Mouse (Mus musculus): ENCODE results near the gene Rgp1.
A peak's percentile ranks its signal among the peaks of the same experiment; 100 is the strongest.
"Not testable (repeated sequence)": the region's sequence is repeated elsewhere in the genome, so short reads cannot be mapped to it uniquely, and the experiment has no call there.

The Rgp1 gene

GRCm38 (mm10) chr4:43578376-43579204, at the start of gene Rgp1, which contains the start of gene Gba2:
TSS of gene Rgp1 (plus strand) at chr4:43578715.
TSS of gene Gba2 (minus strand) at chr4:43578873.
- DNase-seq (ENCODE audit: low spot score): peak; percentile 81

DNA sequence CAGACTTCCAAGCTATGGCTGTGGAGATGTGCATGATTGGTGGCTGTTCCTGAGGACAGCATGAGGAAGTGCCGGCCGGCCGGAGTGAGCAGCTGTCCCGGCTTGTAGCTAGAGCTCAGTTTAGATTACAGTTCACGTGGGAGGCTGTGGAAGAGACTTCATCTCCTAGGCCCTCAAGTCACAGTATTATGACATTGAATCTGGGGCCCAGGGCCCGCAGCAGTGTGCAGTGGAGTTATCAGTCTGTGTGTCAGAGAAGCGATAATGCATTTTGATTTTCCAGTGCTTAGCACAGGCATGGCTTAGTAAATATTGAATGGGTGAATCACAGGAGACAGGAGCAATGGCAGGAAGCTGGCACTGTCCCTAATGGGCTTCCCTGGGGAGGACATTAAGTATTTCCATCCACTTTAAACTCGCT, 48.4 kb upstream of the Rgp1 start:
- peak; percentile 31 for DNase-seq (ENCODE audit: low spot score)

DNA sequence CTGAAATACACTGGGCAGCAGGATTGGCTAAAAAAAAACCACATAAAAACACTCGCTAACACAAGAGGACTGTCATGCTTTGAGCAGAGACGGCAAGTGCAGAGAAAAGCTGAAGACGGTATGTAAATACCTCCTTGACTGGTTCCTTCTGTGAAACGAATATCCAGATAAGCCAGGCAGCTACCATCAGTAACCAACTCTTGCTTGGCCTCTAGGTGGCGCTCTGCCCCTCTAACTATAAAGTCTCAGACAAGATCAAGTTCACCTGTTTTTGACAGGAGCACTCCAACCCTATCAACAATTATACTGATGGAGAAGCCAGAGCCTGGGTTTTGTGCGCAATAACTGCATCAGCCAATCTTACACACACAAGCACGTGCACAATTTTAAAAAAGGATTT, 47.9 kb upstream of the Rgp1 start:
- DNase-seq (ENCODE audit: low spot score): peak; percentile 79

- DNase-seq (ENCODE audit: low spot score): no peak
These were observed 45.2 kb upstream of the Rgp1 start for GRCm38 (mm10) chr4:43533270-43533669.

- DNase-seq (ENCODE audit: low spot score): no peak
These were observed 42.9 kb upstream of the Rgp1 start for GRCm38 (mm10) chr4:43535628-43536027.

- no peak for DNase-seq (ENCODE audit: low spot score)
These were observed 42.5 kb upstream of the Rgp1 start for GRCm38 (mm10) chr4:43536031-43536430.

DNA sequence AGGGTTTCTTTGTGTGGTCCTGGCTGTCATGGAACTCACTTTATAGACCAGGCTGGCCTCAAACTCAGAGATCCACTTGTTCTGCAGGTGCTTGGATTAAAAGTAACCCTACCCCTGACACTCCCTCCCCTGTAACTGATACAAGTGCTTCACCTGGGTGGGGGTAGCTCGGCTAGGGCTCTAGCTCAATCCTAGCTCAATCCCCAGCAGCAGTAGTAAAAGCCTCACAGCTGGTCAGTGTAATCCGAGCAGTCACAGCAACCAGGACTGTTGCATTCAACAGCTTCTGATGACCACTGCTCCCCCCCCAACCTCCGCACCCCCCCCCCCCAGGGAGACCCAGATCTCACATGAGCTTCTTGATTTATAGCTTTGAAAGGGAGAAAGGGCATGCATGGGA, 36.5 kb upstream of the Rgp1 start:
- no peak for DNase-seq (ENCODE audit: low spot score)

GRCm38 (mm10) chr4:43546375-43547047, 32.0 kb upstream of the Rgp1 start:
- DNase-seq (ENCODE audit: low spot score): no peak

GRCm38 (mm10) chr4:43547160-43547559, 31.4 kb upstream of the Rgp1 start:
- no peak for DNase-seq (ENCODE audit: low spot score)

DNA sequence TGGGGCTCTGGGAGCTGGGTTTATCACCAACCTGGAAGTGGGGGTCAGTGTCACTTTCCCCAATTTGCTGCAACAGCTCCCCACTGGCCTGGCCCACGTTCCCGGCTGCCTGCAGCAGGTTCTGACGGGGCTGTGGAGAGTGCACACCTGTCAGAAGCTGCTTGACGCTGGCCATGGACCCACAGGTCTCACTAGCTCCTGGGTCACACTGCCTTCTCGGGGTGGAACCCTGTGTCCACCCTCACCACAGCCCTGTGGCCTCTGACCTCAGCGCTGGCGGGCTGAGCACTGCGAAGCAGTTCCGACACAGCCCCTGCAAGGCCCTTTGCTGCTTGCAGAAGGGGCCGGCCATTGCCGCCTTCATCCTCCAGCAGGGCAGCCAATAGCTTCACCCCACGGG, 29.5 kb upstream of the Rgp1 start:
- DNase-seq (ENCODE audit: low spot score): no peak

GRCm38 (mm10) chr4:43551854-43552253, 26.7 kb upstream of the Rgp1 start:
- not testable (repeated sequence) for DNase-seq (ENCODE audit: low spot score)

DNA sequence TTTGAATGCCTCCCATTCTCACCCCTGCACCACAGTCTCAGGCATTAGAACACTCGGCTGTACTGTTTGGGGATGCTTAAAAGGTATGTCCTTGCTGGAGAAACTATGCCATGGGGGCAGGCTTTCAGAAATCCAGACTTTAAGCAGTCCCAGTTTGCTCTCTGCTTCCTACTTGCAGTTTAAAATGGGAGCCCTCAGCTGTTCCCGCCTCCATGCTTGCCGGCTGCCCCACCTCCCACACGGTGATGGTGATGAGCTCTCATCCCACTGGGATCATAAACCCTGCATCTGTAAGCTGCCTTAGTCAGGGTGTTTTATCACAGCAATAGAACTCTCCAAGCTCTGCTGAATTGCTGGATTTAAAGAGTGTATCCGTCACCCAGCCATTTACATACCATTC, 26.1 kb upstream of the Rgp1 start:
- DNase-seq (ENCODE audit: low spot score): no peak

- DNase-seq (ENCODE audit: low spot score): no peak
These were observed 24.6 kb upstream of the Rgp1 start for GRCm38 (mm10) chr4:43553891-43554290.

- no peak for DNase-seq (ENCODE audit: low spot score)
These were observed 22.6 kb upstream of the Rgp1 start for GRCm38 (mm10) chr4:43555926-43556325.

DNA sequence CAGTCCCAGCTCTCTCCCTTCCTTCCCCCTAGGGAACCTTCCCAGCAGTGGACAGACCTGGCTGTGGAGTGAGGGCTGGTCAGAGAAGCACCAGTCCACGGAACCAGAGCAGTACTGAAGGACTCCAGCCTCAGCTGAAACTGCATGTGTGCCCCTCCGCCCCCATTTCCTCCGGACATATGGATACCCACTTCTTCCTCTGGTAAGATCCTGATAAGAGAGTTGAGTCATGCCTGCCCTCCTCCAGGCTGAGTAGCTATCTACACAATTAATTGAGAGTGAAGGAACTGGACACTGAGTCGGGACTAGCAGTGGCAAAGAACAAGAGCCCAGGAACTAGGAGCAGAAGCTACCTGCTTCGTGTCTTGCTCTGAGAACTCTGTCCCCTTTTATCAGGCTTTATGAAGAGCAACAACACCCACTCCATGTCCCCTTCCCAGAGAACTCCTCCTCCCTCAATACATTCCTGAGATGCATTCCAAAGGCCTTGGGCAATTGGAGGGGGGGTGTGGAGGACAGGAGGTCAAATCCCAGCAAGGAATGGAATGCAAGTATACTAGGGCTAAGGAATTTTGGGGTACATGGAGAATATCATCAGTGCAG, 20.4 kb upstream of the Rgp1 start:
- DNase-seq (ENCODE audit: low spot score): peak; percentile 22

GRCm38 (mm10) chr4:43558631-43559356, 19.7 kb upstream of the Rgp1 start:
- peak; percentile 49 for DNase-seq (ENCODE audit: low spot score)

DNA sequence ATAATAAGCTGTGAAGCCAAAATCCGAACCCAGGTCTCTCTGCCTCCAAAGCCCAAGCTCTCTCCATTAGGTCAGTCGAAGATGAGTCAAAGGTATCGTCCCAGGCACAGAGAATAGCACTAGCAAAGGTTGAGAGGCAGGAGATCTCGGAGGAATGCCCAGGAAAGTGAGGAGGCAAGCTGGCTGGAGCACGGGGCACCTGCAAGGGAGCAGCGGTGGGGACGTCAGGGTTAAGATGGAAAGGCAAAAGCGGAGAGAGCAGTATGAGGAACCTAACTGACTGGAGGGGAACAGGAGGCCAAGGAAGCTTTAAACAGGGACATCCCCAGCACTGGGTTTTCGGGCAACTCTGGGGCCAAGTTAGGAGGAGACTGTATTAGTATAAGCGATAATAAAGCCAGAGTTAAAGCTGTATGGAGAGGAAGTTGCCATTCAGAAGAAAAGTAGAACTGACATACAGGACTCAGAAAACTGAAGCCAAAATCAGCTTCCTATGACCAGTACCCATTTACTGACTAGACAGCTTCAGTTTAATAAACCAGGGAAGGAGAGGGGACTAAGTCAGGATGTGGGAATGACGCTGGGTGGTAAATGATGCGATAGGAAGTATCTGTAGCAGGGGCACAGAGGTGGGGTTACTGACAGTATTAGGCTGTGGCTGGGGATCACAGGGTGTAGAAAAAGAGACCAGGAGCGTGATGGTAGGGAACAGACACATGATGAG, 18.8 kb upstream of the Rgp1 start:
- no peak for DNase-seq (ENCODE audit: low spot score)

DNA sequence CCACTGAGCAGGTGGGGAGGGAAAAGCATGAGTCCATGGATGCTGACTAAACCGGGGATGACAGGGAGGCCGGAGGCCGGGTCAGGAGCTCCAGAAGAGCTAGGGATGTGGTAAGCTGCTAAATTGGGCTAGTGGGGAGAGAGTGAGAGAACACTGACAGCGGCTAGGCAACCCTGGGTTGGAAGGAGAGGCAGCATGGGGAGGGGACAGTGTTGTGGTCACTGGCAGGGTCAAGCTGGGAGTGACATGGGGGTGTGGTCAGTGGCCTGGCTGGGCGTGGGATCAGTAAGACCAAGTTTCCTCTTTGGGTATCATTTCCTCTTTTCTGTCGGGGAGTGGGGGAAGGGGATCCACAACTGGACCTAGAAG, 18.3 kb upstream of the Rgp1 start:
- no peak for DNase-seq (ENCODE audit: low spot score)

DNA sequence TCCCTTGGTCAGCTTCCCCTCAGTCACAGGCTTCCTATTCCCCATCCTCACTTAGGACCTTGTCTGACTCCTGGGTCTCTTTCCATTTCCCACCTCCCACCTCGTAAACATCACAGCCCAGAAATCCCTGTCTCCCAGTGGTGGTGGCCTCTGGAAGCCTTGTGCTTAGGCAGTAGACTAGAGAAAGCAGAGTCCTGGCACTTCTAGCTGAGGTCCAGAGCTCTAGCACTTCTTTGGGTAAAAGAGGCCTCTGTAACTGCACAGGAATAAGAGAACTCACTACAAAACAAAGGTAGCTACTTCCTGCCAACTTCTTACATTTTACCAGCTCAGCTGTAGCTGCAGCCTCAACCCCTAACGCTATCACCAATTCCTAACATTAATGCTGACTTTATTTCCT, 17.5 kb upstream of the Rgp1 start:
- DNase-seq (ENCODE audit: low spot score): no peak

GRCm38 (mm10) chr4:43561436-43561996, 17.0 kb upstream of the Rgp1 start:
- no peak for DNase-seq (ENCODE audit: low spot score)

DNA sequence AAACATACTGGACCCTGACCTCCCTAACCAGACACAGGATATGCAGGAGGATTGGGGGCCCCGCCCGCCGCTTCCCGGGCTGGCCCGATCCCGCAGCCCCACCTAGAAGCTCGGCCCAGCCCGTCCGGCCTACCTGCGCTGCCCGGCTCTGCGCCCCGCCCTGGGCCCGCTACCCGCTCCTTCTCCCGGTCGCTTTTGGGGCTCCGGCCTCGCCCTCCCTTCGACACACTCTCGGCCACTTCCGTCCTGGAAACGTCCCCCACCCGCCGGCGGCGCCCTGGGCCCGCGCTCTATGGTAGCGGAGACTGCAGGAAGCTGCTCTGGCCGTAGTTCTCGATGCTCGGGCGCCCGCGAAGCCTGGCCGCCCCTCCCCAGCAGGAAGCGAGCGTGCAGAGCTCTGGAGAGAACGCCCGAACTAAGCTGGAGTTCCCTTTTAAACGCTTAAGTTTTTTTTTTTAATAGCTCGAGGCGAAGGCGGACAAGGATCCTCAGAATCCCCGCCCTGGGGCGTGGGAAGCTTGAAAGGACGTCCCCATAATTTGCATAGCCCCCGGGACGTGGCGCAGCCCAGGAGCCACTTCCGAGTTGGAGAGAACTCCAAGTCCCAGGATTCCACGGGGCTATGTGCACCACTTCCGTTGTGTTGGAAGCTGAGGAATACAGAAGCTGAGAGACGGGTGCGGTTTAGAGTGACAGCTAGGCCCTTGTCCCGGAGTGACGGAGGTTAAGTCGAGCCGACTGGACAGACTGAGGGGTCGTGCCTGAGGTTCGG, 16.3 kb upstream of the Rgp1 start, which contains the start of the genes Creb3 and Tln1:
Creb3 (plus strand) TSS at position 336 of the 772 bp plus-strand sequence.
Tln1 (minus strand) TSS at position 695 of the 772 bp plus-strand sequence.
- DNase-seq (ENCODE audit: low spot score): peak; percentile 94

Data from retina, embryonic 14.5 days (tissue).